Mouse (Mus musculus): Measurements from ENCODE around the gene Arrdc5.

DNA sequence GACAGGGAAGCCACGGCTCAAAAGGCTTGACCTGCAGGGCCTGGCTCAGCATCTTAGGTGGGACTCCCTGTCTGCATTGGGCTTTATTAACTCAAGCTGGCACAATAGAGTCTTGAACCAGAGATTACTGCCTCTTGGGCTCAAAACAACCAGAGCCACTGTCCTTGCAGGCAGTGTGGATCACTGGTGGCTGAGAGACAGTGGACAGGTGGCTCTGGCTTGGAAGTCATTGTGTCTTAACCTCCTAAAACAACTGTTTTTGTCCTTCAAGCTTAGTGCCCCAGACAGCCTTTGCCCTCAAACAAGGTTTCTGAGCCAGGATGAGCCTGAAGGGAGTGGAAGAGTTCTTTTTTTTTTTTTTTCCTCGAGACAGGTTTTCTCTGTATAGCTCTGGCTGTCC, 45.3 kb upstream of the Arrdc5 start:
- no peak for TF ChIP-seq EP300 (IDR thresholded peaks at IDR 0.05; ENCODE audit: low read depth in 1 of 2, low read length in 2 of 2)
- TF ChIP-seq POLR2A (IDR thresholded peaks at IDR 0.05; ENCODE audit: control insufficient read depth in 1 of 2, insufficient read depth in 1 of 2, low read depth in 1 of 2, low read length in 2 of 2, poor library complexity in 1 of 2), result no peak
- TF ChIP-seq CTCF (IDR thresholded peaks at IDR 0.05 in 2 of 3, conservative IDR thresholded peaks at IDR 0.05 in 1 of 3; ENCODE audit: control insufficient read depth in 1 of 3, insufficient read depth in 1 of 3, low read depth in 2 of 3, low read length in 3 of 3, poor library complexity in 1 of 3, severe bottlenecking in 1 of 3), result no peak
- no peak for TF ChIP-seq ZKSCAN1 (IDR thresholded peaks at IDR 0.05; ENCODE audit: low read depth, low read length)

Measured in MEL (cell line).